Mouse (Mus musculus) stomach, postnatal 0 days (tissue): ENCODE results near the gene Rad51b. TPM values are rescaled to one million over a fixed set of nuclear protein-coding genes. Genes with fewer than 3 reads are reported as not detected.
A peak's percentile ranks its signal among the peaks of the same experiment; 100 is the strongest.

Source experiments
- ATAC-seq: fragments of 200-750 bp; cut with Nextera tagmentation; 2 replicates; pipeline ENCODE4 v1.8.0; 2017; ENCODE audit not compliant: low FRiP score, low TSS enrichment
- DNase-seq: peaks from one replicate; pipeline ENCODE4 v3.0.0-alpha.2; 2016; ENCODE audit warnings: low spot score
- H3K27ac ChIP-seq: fragments of 300-500 bp; sonication (generic); replicated peaks from 2 replicates; pipeline ENCODE4 v1.5.1; 2014; ENCODE audit warnings: mild to moderate bottlenecking, control low read depth
- H3K27me3 ChIP-seq: fragments of 300-500 bp; sonication (generic); 2 replicates; pipeline ENCODE4 v1.6.1; 2014; ENCODE audit warnings: low read length; ENCODE audit not compliant: control insufficient read depth, insufficient read depth
- H3K36me3 ChIP-seq: fragments of 300-500 bp; sonication (generic); 2 replicates; pipeline ENCODE4 v1.6.1; 2014; ENCODE audit warnings: low read length, mixed read lengths; ENCODE audit not compliant: control insufficient read depth, insufficient read depth
- H3K4me1 ChIP-seq: fragments of 300-500 bp; sonication (generic); replicated peaks from 2 replicates; pipeline ENCODE4 v1.6.1; 2014; ENCODE audit warnings: antibody characterized with exemption; ENCODE audit not compliant: control insufficient read depth, insufficient read depth
- H3K4me2 ChIP-seq: fragments of 300-500 bp; sonication (generic); replicated peaks from 2 replicates; pipeline ENCODE4 v1.6.1; 2014; ENCODE audit warnings: low read depth, mild to moderate bottlenecking, control low read depth, moderate library complexity
- H3K4me3 ChIP-seq: fragments of 300-500 bp; sonication (generic); 2 replicates; pipeline ENCODE4 v1.5.1; 2014; ENCODE audit warnings: low read depth, low read length, control low read depth
- H3K9ac ChIP-seq: fragments of 300-500 bp; sonication (generic); 2 replicates; pipeline ENCODE4 v1.6.1; 2014; ENCODE audit warnings: mild to moderate bottlenecking, low read length, control low read depth, mixed read lengths
- H3K9me3 ChIP-seq: fragments of 300-500 bp; sonication (generic); 2 replicates; pipeline ENCODE4 v1.6.1; 2016; ENCODE audit warnings: low read length; ENCODE audit not compliant: control insufficient read depth
- CTCF ChIP-seq: IDR thresholded peaks from 2 replicates; pipeline ENCODE4 v1.5.1; 2016; ENCODE audit warnings: antibody characterized with exemption, low read depth, mild to moderate bottlenecking, moderate library complexity
- EP300 ChIP-seq: optimal IDR thresholded peaks from 2 replicates; pipeline ENCODE3; 2016; ENCODE audit warnings: antibody characterized with exemption
- WGBS: fragments of 180-500 bp; shearing (Covaris S2); extraction: QIAGEN DNeasy Blood & Tissue Kit; methylation state at CpG from one replicate; pipeline ENCODE4 v1.1.7; 2014; 5-methylcytosine and 5-hydroxymethylcytosine counted together
- polyA plus RNA-seq: library from polyadenylated mRNA; unstranded; fragments of >200 nt; fragmentation: Nextera tagmentation; extraction: Ambion mirVana; gene quantifications from 2 replicates; pipeline ENCODE4 v1.2.1, GENCODE M21; 2015

Gene Rad51b
- polyA plus RNA-seq, 1 experiment from 2014 or later, result 2.0 TPM

- Histone ChIP-seq H3K4me2 (no peak overlapping the region), H3K4me3 (no peak overlapping the region), H3K36me3 (no peaks in the 10 kb centered on the region), H3K9me3 (no peaks in the 10 kb centered on the region), H3K4me1 (no peaks in the 10 kb centered on the region), H3K9ac (no peak overlapping the region), H3K27me3 (no peaks in the 10 kb centered on the region), H3K27ac (no peak overlapping the region)
- no peak for ATAC-seq
- TF ChIP-seq EP300 (no peak), CTCF (no peak)
- WGBS, result 72% methylated on average over 3 of the region's 3 CpGs
- no peak for DNase-seq
Measured at GRCm38 (mm10) chr12:79695832-79696434, 398.9 kb downstream of the Rad51b start.

- Histone ChIP-seq H3K4me3 (no peak overlapping the region), H3K36me3 (no peaks in the 10 kb centered on the region), H3K27me3 (no peaks in the 10 kb centered on the region), H3K4me2 (no peak overlapping the region), H3K9me3 (no peaks in the 10 kb centered on the region), H3K27ac (peak overlapping the region; percentile 24; the same call in 1 of the 2 replicates), H3K9ac (no peak overlapping the region), H3K4me1 (peaks cover 2% of the 10 kb centered on the region)
- ATAC-seq, result no peak
- no peak for DNase-seq
- TF ChIP-seq EP300, result no peak
- no peak for TF ChIP-seq CTCF
- 67% methylated on average over 8 of the region's 8 CpGs for WGBS
Measured at GRCm38 (mm10) chr12:79703555-79703954, 406.5 kb downstream of the Rad51b start.

- Histone ChIP-seq H3K4me2 (no peak overlapping the region), H3K4me3 (no peak overlapping the region), H3K27me3 (no peaks in the 10 kb centered on the region), H3K9me3 (no peaks in the 10 kb centered on the region), H3K9ac (no peak overlapping the region), H3K27ac (peak overlapping the region; percentile 77), H3K36me3 (no peaks in the 10 kb centered on the region), H3K4me1 (peaks cover 8% of the 10 kb centered on the region)
- TF ChIP-seq CTCF (no peak; the same call in 1 of the 2 replicates), EP300 (no peak)
- DNase-seq (no peak), ATAC-seq (peak; percentile 63; the same call in 1 of the 2 replicates)
- WGBS, result 47% methylated on average over 11 of the region's 11 CpGs
Measured at GRCm38 (mm10) chr12:79705501-79706266, 408.6 kb downstream of the Rad51b start.

GRCm38 (mm10) chr12:79707565-79708422 is 410.7 kb downstream of the Rad51b start:
- Histone ChIP-seq H3K9ac (no peak overlapping the region), H3K9me3 (no peaks in the 10 kb centered on the region), H3K4me3 (no peak overlapping the region), H3K36me3 (no peaks in the 10 kb centered on the region), H3K4me1 (peaks cover 8% of the 10 kb centered on the region), H3K27ac (peak overlapping the region; percentile 79), H3K27me3 (no peaks in the 10 kb centered on the region), H3K4me2 (no peak overlapping the region)
- WGBS, result 26% methylated on average over 9 of the region's 9 CpGs
- TF ChIP-seq EP300, result no peak
- DNase-seq, result no peak
- no peak; the same call in 1 of the 2 replicates for ATAC-seq

- ATAC-seq (peak; percentile 50), DNase-seq (no peak)
- no peak for TF ChIP-seq CTCF
- TF ChIP-seq EP300, result no peak
- H3K36me3 ChIP-seq, result no peaks in the 10 kb centered on the region
- H3K9ac ChIP-seq, result no peak overlapping the region
- no peak overlapping the region for H3K4me3 ChIP-seq
- H3K4me1 ChIP-seq, result peaks cover 8% of the 10 kb centered on the region
- H3K27ac ChIP-seq, result peak overlapping the region; percentile 79
- H3K4me2 ChIP-seq, result no peak overlapping the region
- WGBS, result 29% methylated on average over 5 of the region's 5 CpGs
- H3K9me3 ChIP-seq, result no peaks in the 10 kb centered on the region
- H3K27me3 ChIP-seq, result no peaks in the 10 kb centered on the region
Measured at GRCm38 (mm10) chr12:79708423-79708733, 411.3 kb downstream of the Rad51b start.

- H3K4me3 ChIP-seq, result no peak overlapping the region
- DNase-seq (no peak), ATAC-seq (no peak)
Measured at GRCm38 (mm10) chr12:79713286-79713685, 416.2 kb downstream of the Rad51b start.

More at GRCm38 (mm10) chr12:79713286-79713685, 416.2 kb downstream of the Rad51b start:
- H3K9me3 ChIP-seq, result no peaks in the 10 kb centered on the region
- peaks cover 16% of the 10 kb centered on the region for H3K4me1 ChIP-seq
- no peaks in the 10 kb centered on the region for H3K36me3 ChIP-seq
- no peak overlapping the region for H3K4me2 ChIP-seq
- TF ChIP-seq EP300, result no peak
- no peak for TF ChIP-seq CTCF
- H3K9ac ChIP-seq, result no peak overlapping the region
- no peaks in the 10 kb centered on the region for H3K27me3 ChIP-seq
- no peak overlapping the region for H3K27ac ChIP-seq
